Mouse (Mus musculus): ENCODE results near the gene Tbk1. TPM values are rescaled to one million over a fixed set of nuclear protein-coding genes. Genes with fewer than 3 reads are reported as not detected.

Tbk1 gene
- total and polyA plus RNA-seq, 3 experiments = 29.5 to 46.0 (median 44.0) TPM

DNA sequence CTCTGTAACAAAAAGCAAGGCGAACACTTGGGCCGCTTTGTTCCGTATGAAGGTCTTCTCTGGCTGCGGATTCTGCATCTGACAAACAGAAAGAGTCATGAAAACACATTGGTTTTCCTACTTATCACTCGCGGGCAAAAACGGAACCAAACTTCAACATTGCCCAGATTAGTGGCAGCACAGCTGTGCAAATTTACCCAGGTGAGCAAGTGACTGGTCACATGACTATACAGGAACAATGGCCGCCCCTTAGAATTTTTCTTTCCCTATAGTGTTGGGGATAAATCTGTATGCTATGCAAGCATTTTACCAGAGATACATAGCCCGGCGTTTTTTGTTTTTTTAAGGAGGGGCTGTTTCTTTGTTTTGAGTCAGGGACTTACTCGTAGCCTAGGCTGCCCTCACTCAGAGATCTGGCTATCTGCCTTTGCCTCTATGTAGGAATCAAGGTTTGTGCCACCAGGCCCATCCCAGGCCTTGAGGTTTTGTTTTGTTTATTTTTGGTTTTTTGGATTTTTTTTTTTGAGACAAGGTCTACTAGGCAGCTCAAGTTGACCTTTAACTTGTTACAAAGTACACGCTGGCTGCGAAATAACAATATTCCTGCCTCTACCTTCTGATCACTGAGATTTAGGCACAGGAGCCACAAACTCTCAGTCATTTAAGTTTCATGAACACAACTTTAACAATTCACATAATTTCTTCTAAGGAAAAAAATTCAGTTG is 28.7 kb upstream of the Tbk1 start:
- DNase-seq (ENCODE audit: extremely low read depth) = no peak
- Histone ChIP-seq H3K9me3 (replicated peaks; ENCODE audit: low read length) (peaks cover 1% of the 10 kb centered on the region), H3K79me2 (replicated peaks; ENCODE audit: control insufficient read depth, extremely low read depth, insufficient read depth, poor library complexity, severe bottlenecking) (peaks cover 3% of the 10 kb centered on the region; the same call in 1 of the 2 replicates), H3K4me1 (ENCODE audit: control insufficient read depth in 1 of 2, insufficient read depth in 2 of 2) (no peaks in the 10 kb centered on the region), H3K36me3 (replicated peaks in 1 of 2; ENCODE audit: control insufficient read depth in 1 of 2, insufficient read depth in 1 of 2, low read length in 1 of 2) (peaks cover 83 to 94% of the 10 kb centered on the region in 2 experiments), H3K4me3 (replicated peaks in 1 of 3; ENCODE audit: low read depth in 2 of 3, low read length in 2 of 3, poor library complexity in 1 of 3) (no peak overlapping the region), H3K27me3 (replicated peaks) (no peaks in the 10 kb centered on the region), H3K4me2 (ENCODE audit: insufficient read depth, low read depth, poor library complexity, severe bottlenecking) (no peak overlapping the region), H3K9ac (ENCODE audit: insufficient read depth, low read depth) (no peak overlapping the region), H3K27ac (ENCODE audit: insufficient read depth, low read depth) (no peak overlapping the region)
- TF ChIP-seq KAT2A (IDR thresholded peaks at IDR 0.05; ENCODE audit: insufficient replicate concordance, low read length) (no peak), MYC (IDR thresholded peaks at IDR 0.05; ENCODE audit: low read depth, low read length) (no peak), CTCF (conservative IDR thresholded peaks at IDR 0.05 in 1 of 2, IDR thresholded peaks at IDR 0.05 in 1 of 2; ENCODE audit: low read depth in 2 of 2, low read length in 2 of 2) (no peak), ZNF384 (IDR thresholded peaks at IDR 0.05; ENCODE audit: low read depth, low read length) (no peak), IRF4 (IDR thresholded peaks at IDR 0.05; ENCODE audit: low read depth, low read length) (no peak), POLR2AphosphoS2 (IDR thresholded peaks at IDR 0.05; ENCODE audit: low read depth, low read length) (no peak), MEF2A (IDR thresholded peaks at IDR 0.05; ENCODE audit: borderline replicate concordance, low read depth, low read length) (no peak)
- dilution Hi-C loops (cut with MboI; ENCODE audit: extremely low pct_ligation_motif_present, extremely low pct_unique_long_range_greater_than_20kb, low sequenced_read_pairs) (no loop called here), in situ Hi-C loops (cut with MboI; ENCODE audit: low pct_ligation_motif_present, low pct_unique_long_range_greater_than_20kb, low sequenced_read_pairs) (no loop called here)

DNA sequence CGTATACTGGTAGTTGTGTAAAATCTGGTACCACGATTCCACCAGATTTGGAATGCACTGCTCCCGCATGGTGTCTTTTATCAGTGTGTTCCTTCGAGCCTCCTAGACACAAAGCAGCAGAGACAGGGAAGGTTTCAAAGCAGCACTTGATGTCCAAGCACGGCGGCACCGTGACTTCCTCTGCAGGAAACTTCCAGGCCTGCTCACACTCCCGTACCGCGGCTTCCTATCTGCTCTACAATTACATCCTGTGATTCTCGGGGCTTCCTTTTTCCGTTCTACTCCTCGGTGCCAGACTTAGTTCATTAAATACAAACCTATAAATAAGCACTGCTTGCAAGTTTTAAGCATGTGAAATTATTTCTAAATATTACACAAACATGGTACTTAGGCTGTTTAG is 27.0 kb upstream of the Tbk1 start:
- peaks cover 1% of the 10 kb centered on the region; the same call in 1 of the 2 replicates for H3K79me2 ChIP-seq (replicated peaks; ENCODE audit: control insufficient read depth, extremely low read depth, insufficient read depth, poor library complexity, severe bottlenecking)
- no peak overlapping the region for H3K4me2 ChIP-seq (ENCODE audit: insufficient read depth, low read depth, poor library complexity, severe bottlenecking)
- H3K36me3 ChIP-seq (replicated peaks in 1 of 2; ENCODE audit: control insufficient read depth in 1 of 2, insufficient read depth in 1 of 2, low read length in 1 of 2) = peaks cover 86 to 97% of the 10 kb centered on the region in 2 experiments
- dilution Hi-C loops (cut with MboI; ENCODE audit: extremely low pct_ligation_motif_present, extremely low pct_unique_long_range_greater_than_20kb, low sequenced_read_pairs) = no loop called here
- H3K9me3 ChIP-seq (replicated peaks; ENCODE audit: low read length) = peaks cover 8% of the 10 kb centered on the region
- in situ Hi-C loops (cut with MboI; ENCODE audit: low pct_ligation_motif_present, low pct_unique_long_range_greater_than_20kb, low sequenced_read_pairs) = no loop called here
- DNase-seq (ENCODE audit: extremely low read depth) = no peak
- no peaks in the 10 kb centered on the region; a peak in 1 of 4 replicates for H3K4me1 ChIP-seq (ENCODE audit: control insufficient read depth in 1 of 2, insufficient read depth in 2 of 2)
- H3K4me3 ChIP-seq (replicated peaks in 1 of 3; ENCODE audit: low read depth in 2 of 3, low read length in 2 of 3, poor library complexity in 1 of 3) = no peak overlapping the region
- H3K27me3 ChIP-seq (replicated peaks) = no peaks in the 10 kb centered on the region
- TF ChIP-seq EP300 (IDR thresholded peaks at IDR 0.05; ENCODE audit: low read length) = no peak
- no peak for TF ChIP-seq ZKSCAN1 (IDR thresholded peaks at IDR 0.05; ENCODE audit: borderline replicate concordance, low read depth, low read length)
- no peak for TF ChIP-seq PAX5 (IDR thresholded peaks at IDR 0.05; ENCODE audit: low read length)
- H3K27ac ChIP-seq (ENCODE audit: insufficient read depth, low read depth) = no peak overlapping the region
- H3K9ac ChIP-seq (ENCODE audit: insufficient read depth, low read depth) = no peak overlapping the region

DNA sequence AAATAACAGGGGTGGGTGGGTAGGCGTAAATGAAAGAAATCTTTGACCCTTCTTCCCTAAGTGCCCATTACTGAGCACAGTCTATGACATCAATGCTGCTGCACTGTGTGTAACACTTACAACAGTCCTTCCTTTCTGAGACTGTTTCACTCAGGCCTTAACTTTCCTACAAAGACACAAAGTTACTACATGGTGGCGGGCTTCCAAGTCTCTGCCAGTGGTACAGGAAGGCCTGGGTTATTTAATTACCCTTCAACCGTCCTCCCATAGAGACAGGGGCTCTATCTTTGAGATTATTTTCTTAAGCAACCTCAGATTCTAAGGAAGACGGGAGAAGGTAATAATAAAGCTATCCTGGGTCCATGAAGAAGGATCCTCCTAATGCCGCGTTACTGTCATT is 25.9 kb upstream of the Tbk1 start:
- H3K36me3 ChIP-seq (replicated peaks in 1 of 2; ENCODE audit: control insufficient read depth in 1 of 2, insufficient read depth in 1 of 2, low read length in 1 of 2) = peaks cover 84 to 97% of the 10 kb centered on the region in 2 experiments
- H3K4me1 ChIP-seq (ENCODE audit: control insufficient read depth in 1 of 2, insufficient read depth in 2 of 2) = no peaks in the 10 kb centered on the region; a peak in 1 of 4 replicates
- peaks cover 8% of the 10 kb centered on the region for H3K9me3 ChIP-seq (replicated peaks; ENCODE audit: low read length)
- in situ Hi-C loops (cut with MboI; ENCODE audit: low pct_ligation_motif_present, low pct_unique_long_range_greater_than_20kb, low sequenced_read_pairs) = no loop called here
- H3K27me3 ChIP-seq (replicated peaks) = no peaks in the 10 kb centered on the region
- H3K4me3 ChIP-seq (replicated peaks in 1 of 3; ENCODE audit: low read depth in 2 of 3, low read length in 2 of 3, poor library complexity in 1 of 3) = no peak overlapping the region
- H3K4me2 ChIP-seq (ENCODE audit: insufficient read depth, low read depth, poor library complexity, severe bottlenecking) = no peak overlapping the region
- H3K9ac ChIP-seq (ENCODE audit: insufficient read depth, low read depth) = no peak overlapping the region
- no peak for DNase-seq (ENCODE audit: extremely low read depth)
- TF ChIP-seq MEF2A (IDR thresholded peaks at IDR 0.05; ENCODE audit: borderline replicate concordance, low read depth, low read length) (no peak), JUND (conservative IDR thresholded peaks at IDR 0.05; ENCODE audit: low read depth, low read length) (no peak), BHLHE40 (IDR thresholded peaks at IDR 0.05; ENCODE audit: low read depth, low read length) (no peak), UBTF (IDR thresholded peaks at IDR 0.05; ENCODE audit: low read depth, low read length) (no peak), IRF4 (IDR thresholded peaks at IDR 0.05; ENCODE audit: low read depth, low read length) (no peak), MAZ (IDR thresholded peaks at IDR 0.05; ENCODE audit: low read depth, low read length) (no peak), MYC (IDR thresholded peaks at IDR 0.05; ENCODE audit: low read depth, low read length) (no peak), USF2 (conservative IDR thresholded peaks at IDR 0.05; ENCODE audit: low read depth, low read length) (no peak), E2F4 (IDR thresholded peaks at IDR 0.05; ENCODE audit: insufficient replicate concordance, low read depth, low read length) (no peak), ZC3H11A (IDR thresholded peaks at IDR 0.05; ENCODE audit: low read depth, low read length) (no peak), CHD1 (IDR thresholded peaks at IDR 0.05; ENCODE audit: low read depth, low read length) (no peak), SMC3 (IDR thresholded peaks at IDR 0.05; ENCODE audit: low read depth, low read length) (no peak), POLR2A (IDR thresholded peaks at IDR 0.05; ENCODE audit: low read depth, low read length) (no peak), MAX (IDR thresholded peaks at IDR 0.05; ENCODE audit: low read length) (no peak), MXI1 (IDR thresholded peaks at IDR 0.05; ENCODE audit: low read depth, low read length) (no peak)
- no peaks in the 10 kb centered on the region; the same call in 1 of the 2 replicates for H3K79me2 ChIP-seq (replicated peaks; ENCODE audit: control insufficient read depth, extremely low read depth, insufficient read depth, poor library complexity, severe bottlenecking)
- no peak overlapping the region for H3K27ac ChIP-seq (ENCODE audit: insufficient read depth, low read depth)
- dilution Hi-C loops (cut with MboI; ENCODE audit: extremely low pct_ligation_motif_present, extremely low pct_unique_long_range_greater_than_20kb, low sequenced_read_pairs) = no loop called here

All from CH12.LX (cell line).